Mouse (Mus musculus): ENCODE results near the gene Mrpl23. TPM values are rescaled to one million over a fixed set of nuclear protein-coding genes. Genes with fewer than 3 reads are reported as not detected.
A peak's percentile ranks its signal among the peaks of the same experiment; 100 is the strongest.

Mrpl23 gene
- total and polyA plus RNA-seq, 2 experiments from 2014 or later = 25.5 to 69.3 TPM

GRCm38 (mm10) chr7:142548706-142549105 lies 16.2 kb downstream of the Mrpl23 start:
- Histone ChIP-seq H3K4me1 (ENCODE audit: insufficient read depth, low read length) (no peaks in the 10 kb centered on the region), H3K27me3 (ENCODE audit: insufficient read depth, low read length) (no peaks in the 10 kb centered on the region), H3K9ac (replicated peaks; ENCODE audit: low read length) (no peak overlapping the region), H3K4me2 (ENCODE audit: low read depth, low read length) (no peak overlapping the region), H3K9me3 (ENCODE audit: low read length) (no peaks in the 10 kb centered on the region), H3K4me3 (ENCODE audit: low read length) (no peak overlapping the region), H3K36me3 (ENCODE audit: insufficient read depth, low read length) (peaks cover 7% of the 10 kb centered on the region; the same call in 1 of the 2 replicates), H3K27ac (no peak overlapping the region)
- WGBS = 46% methylated on average over 6 of the region's 6 CpGs
- ATAC-seq (no peak), DNase-seq (ENCODE audit: low spot score) (no peak)
- no peak for TF ChIP-seq CTCF (IDR thresholded peaks at IDR 0.05; ENCODE audit: low read depth)

- H3K4me1 ChIP-seq (ENCODE audit: insufficient read depth, low read length) = peaks cover 8% of the 10 kb centered on the region; the same call in 1 of the 2 replicates
- DNase-seq (ENCODE audit: low spot score) = peak; percentile 66
- no peak overlapping the region for H3K4me2 ChIP-seq (ENCODE audit: low read depth, low read length)
- H3K27ac ChIP-seq = no peak overlapping the region
- peaks cover 5% of the 10 kb centered on the region; the same call in 1 of the 2 replicates for H3K36me3 ChIP-seq (ENCODE audit: insufficient read depth, low read length)
- no peak overlapping the region for H3K4me3 ChIP-seq (ENCODE audit: low read length)
- no peak overlapping the region for H3K9ac ChIP-seq (replicated peaks; ENCODE audit: low read length)
- no peak for ATAC-seq
- H3K9me3 ChIP-seq (ENCODE audit: low read length) = no peaks in the 10 kb centered on the region
- WGBS = 73% methylated on average over 10 of the region's 10 CpGs
- peak; percentile 61 for TF ChIP-seq CTCF (IDR thresholded peaks at IDR 0.05; ENCODE audit: low read depth)
- H3K27me3 ChIP-seq (ENCODE audit: insufficient read depth, low read length) = no peaks in the 10 kb centered on the region
Observed at GRCm38 (mm10) chr7:142549941-142550763, 17.7 kb downstream of the Mrpl23 start.

- ATAC-seq = no peak
Observed at GRCm38 (mm10) chr7:142550935-142551373, 18.5 kb downstream of the Mrpl23 start.

GRCm38 (mm10) chr7:142551691-142552090 lies 19.2 kb downstream of the Mrpl23 start:
- Histone ChIP-seq H3K9ac (replicated peaks; ENCODE audit: low read length) (no peak overlapping the region), H3K27me3 (ENCODE audit: insufficient read depth, low read length) (no peaks in the 10 kb centered on the region), H3K4me3 (ENCODE audit: low read length) (no peak overlapping the region), H3K4me2 (ENCODE audit: low read depth, low read length) (no peak overlapping the region), H3K27ac (no peak overlapping the region), H3K9me3 (ENCODE audit: low read length) (no peaks in the 10 kb centered on the region), H3K36me3 (ENCODE audit: insufficient read depth, low read length) (no peaks in the 10 kb centered on the region), H3K4me1 (ENCODE audit: insufficient read depth, low read length) (peaks cover 8% of the 10 kb centered on the region; the same call in 1 of the 2 replicates)
- 96% methylated on average over 5 of the region's 5 CpGs for WGBS
- ATAC-seq (no peak), DNase-seq (ENCODE audit: low spot score) (no peak)
- no peak for TF ChIP-seq CTCF (IDR thresholded peaks at IDR 0.05; ENCODE audit: low read depth)

More at GRCm38 (mm10) chr7:142550935-142551373, 18.5 kb downstream of the Mrpl23 start:
- Histone ChIP-seq H3K27ac (no peak overlapping the region), H3K9me3 (ENCODE audit: low read length) (no peaks in the 10 kb centered on the region), H3K4me2 (ENCODE audit: low read depth, low read length) (no peak overlapping the region), H3K4me1 (ENCODE audit: insufficient read depth, low read length) (peaks cover 8% of the 10 kb centered on the region; the same call in 1 of the 2 replicates), H3K27me3 (ENCODE audit: insufficient read depth, low read length) (no peaks in the 10 kb centered on the region), H3K9ac (replicated peaks; ENCODE audit: low read length) (no peak overlapping the region), H3K36me3 (ENCODE audit: insufficient read depth, low read length) (no peaks in the 10 kb centered on the region; the same call in 1 of the 2 replicates), H3K4me3 (ENCODE audit: low read length) (no peak overlapping the region)
- no peak for DNase-seq (ENCODE audit: low spot score)
- 85% methylated on average over 14 of the region's 14 CpGs for WGBS
- no peak for TF ChIP-seq CTCF (IDR thresholded peaks at IDR 0.05; ENCODE audit: low read depth)

- ATAC-seq = no peak
- no peaks in the 10 kb centered on the region for H3K27me3 ChIP-seq (ENCODE audit: insufficient read depth, low read length)
- no peak for DNase-seq (ENCODE audit: low spot score)
- H3K27ac ChIP-seq = no peak overlapping the region
- 76% methylated on average over 13 of the region's 13 CpGs for WGBS
- peaks cover 8% of the 10 kb centered on the region; the same call in 1 of the 2 replicates for H3K4me1 ChIP-seq (ENCODE audit: insufficient read depth, low read length)
- H3K36me3 ChIP-seq (ENCODE audit: insufficient read depth, low read length) = no peaks in the 10 kb centered on the region
- no peaks in the 10 kb centered on the region for H3K9me3 ChIP-seq (ENCODE audit: low read length)
- TF ChIP-seq CTCF (IDR thresholded peaks at IDR 0.05; ENCODE audit: low read depth) = no peak
- H3K4me3 ChIP-seq (ENCODE audit: low read length) = no peak overlapping the region
- H3K4me2 ChIP-seq (ENCODE audit: low read depth, low read length) = no peak overlapping the region
- H3K9ac ChIP-seq (replicated peaks; ENCODE audit: low read length) = no peak overlapping the region
Observed at GRCm38 (mm10) chr7:142552591-142553416, 20.3 kb downstream of the Mrpl23 start.

- no peak overlapping the region for H3K9ac ChIP-seq (replicated peaks; ENCODE audit: low read length)
- DNase-seq (ENCODE audit: low spot score) = no peak
Observed at GRCm38 (mm10) chr7:142553417-142554335, 21.2 kb downstream of the Mrpl23 start.

More at GRCm38 (mm10) chr7:142553417-142554335, 21.2 kb downstream of the Mrpl23 start:
- no peak overlapping the region for H3K4me2 ChIP-seq (ENCODE audit: low read depth, low read length)
- H3K4me1 ChIP-seq (ENCODE audit: insufficient read depth, low read length) = peaks cover 8% of the 10 kb centered on the region; the same call in 1 of the 2 replicates
- no peak overlapping the region for H3K27ac ChIP-seq
- H3K4me3 ChIP-seq (ENCODE audit: low read length) = no peak overlapping the region
- H3K36me3 ChIP-seq (ENCODE audit: insufficient read depth, low read length) = no peaks in the 10 kb centered on the region
- H3K9me3 ChIP-seq (ENCODE audit: low read length) = no peaks in the 10 kb centered on the region
- no peak for ATAC-seq
- no peaks in the 10 kb centered on the region for H3K27me3 ChIP-seq (ENCODE audit: insufficient read depth, low read length)
- 58% methylated on average over 11 of the region's 11 CpGs for WGBS
- TF ChIP-seq CTCF (IDR thresholded peaks at IDR 0.05; ENCODE audit: low read depth) = no peak

All from hindbrain, postnatal 0 days (tissue).